Mouse (Mus musculus): Measurements from ENCODE around the gene Pde7b.

- no peak for TF ChIP-seq CTCF (IDR thresholded peaks at IDR 0.05; ENCODE audit: low read depth, low read length)
- no peak for TF ChIP-seq POLR2AphosphoS5 (IDR thresholded peaks at IDR 0.05; ENCODE audit: insufficient replicate concordance, low read depth, low read length)
Measured at GRCm38 (mm10) chr10:20543121-20543520, 181.8 kb downstream of the Pde7b start.
